Mouse (Mus musculus) cerebellum, postnatal 4 days (tissue): ENCODE results near the gene Abca3.

Experiments
- DNase-seq, 2 experiments: peaks; one replicate each; pipeline ENCODE4 v3.0.0; 2022; ENCODE audit warnings: low spot score in 2 of 2, mixed read lengths in 1 of 2

Gene Abca3

DNA sequence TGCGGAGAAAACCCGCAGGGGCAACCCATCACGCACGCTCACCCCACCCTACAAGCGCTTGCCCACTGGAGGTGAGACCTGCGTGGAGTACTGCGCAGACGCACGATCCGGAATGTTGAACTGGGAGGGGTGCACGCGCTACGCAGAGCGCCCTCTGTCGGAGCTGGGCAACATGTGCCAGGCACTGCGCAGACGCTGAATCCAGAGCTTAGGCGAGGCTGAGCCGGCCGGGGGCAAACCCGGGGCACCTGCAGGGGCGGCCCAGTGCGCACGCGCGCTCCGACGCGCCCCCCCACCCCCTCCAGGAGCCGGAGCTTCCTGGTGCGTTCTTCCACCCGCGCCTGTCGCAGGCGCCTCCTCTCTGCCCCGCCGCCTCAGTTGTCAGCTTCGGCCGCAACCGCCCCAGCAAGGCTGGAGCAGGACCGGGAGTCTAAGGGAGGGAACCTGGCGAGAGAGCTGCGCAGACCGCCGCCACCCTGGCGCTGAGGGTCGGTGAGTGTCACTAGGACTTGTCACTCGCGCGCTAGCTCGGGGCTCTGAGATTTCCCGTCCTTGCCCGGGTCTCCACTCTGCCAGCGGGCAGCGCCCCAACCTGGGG, at the start of gene Abca3:
Abca3 (plus strand) TSS at position 191 of the 598 bp plus-strand sequence.
- peak; percentile 92 to 96 for DNase-seq

DNA sequence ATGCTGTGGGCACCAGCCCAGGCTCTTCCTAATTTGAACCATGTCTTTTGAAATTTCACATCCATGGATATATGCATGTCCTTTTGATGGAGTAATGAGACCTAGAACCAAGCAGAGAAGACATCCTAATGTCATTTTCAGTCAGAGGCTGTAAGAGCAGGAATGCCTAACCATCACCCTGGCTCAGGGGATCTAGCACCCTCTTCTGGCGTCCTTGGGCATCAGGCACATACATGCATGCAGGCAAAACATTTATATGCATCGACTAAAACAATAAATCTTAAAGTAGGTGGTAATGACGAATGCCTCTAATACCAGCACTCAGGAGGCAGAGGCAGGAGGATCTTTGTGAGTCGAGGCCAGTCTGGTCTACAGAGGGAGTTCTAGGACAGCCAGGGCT, 44.2 kb upstream of the Abca3 start:
- DNase-seq: peak in 1 of 2 experiments; percentile 20

DNA sequence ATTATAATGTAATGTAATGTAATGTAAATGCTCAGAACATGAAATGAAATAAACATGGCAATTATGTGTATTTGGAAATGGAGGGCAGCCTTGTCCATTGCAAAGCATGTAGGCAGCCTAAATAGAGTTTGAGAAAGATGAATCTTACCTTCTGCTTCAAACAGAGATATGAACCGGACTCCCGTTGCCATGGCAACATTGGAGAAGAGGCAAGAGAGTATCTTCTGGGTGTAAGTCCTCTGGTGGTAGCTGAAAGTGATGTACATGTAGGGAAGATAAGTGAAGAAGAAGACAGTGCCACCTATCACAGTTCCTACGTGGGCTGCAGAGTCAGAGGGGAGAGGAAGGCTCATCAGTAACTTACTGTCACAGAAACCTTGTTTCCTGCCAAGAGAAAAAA, 30.9 kb upstream of the Abca3 start:
- DNase-seq: no peak

DNA sequence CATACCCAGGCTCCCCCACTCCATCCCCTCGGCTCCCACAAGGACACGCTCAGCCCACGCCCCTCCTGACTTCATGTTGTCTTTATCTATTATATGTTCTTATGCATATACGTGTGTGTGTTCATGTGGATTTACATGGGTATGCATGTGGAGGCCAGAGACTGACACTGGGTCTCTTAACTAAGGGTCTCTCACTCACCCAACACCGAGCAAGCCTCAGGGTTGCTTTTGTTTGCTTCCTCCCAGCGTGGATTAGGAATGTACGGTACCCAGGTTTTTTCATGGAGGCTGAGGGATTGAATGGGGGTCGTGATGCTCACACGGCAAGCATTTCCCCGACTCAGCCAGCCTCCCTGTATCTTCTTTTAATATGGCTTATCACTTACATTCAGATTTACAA, 26.7 kb upstream of the Abca3 start:
- DNase-seq: no peak

DNA sequence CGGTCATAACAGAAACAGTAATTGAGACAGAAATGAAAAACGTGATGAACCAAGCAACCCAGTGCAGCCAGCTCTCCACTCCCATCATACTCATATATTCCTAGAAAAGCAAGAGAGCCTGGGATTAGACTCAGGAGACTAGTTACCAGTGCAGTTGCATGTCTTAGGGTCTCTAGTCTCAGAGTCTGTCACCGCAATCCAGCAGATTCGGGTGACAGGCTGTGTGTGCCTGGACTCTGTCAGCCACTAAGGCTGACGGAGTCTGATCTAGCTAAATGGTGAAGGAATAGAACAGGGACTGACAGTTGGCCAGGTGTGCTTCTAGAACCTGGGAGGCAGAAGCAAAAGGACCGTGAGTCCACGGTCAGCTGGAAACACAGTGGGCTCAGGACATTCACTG, 24.1 kb upstream of the Abca3 start:
- no peak for DNase-seq

DNA sequence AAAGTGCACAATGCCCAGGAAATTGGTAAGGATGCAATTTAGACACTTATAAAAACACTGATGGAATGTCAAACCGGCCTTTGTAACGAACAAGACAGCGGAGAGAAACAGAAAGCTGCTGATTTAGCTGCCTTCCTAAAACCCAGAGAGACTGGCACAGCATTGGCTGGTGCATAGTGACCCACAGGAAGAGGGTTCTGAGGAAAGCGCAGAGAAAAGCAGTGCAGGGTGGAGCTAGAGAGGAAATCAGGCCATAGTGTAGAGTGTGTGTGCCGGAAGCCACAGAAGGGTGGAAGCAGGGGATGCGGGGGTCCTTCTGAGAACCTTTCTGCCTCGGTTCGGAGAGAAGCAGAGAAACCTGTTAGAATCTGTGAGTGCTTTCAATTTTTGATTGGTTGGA, 7.1 kb upstream of the Abca3 start:
- no peak for DNase-seq

DNA sequence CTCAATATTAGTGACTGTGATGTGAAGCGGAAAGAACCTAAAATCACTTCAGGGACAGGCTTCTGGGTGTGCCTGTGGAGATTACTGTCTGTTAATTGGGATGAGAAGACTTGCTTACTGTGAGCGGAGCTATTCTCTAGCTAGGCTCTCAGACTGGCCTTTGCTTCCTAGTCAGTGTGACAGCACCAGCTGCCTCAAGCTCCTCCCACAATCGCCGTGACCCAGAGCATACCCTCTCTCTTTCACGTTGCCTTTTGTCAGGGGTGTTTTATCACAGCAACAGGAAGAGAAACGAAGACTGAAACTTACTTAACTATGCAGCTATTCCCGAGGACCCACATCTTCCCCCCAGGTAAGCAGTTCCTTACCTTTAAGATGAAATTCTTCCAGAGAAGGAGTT, 4.9 kb upstream of the Abca3 start:
- no peak for DNase-seq

DNA sequence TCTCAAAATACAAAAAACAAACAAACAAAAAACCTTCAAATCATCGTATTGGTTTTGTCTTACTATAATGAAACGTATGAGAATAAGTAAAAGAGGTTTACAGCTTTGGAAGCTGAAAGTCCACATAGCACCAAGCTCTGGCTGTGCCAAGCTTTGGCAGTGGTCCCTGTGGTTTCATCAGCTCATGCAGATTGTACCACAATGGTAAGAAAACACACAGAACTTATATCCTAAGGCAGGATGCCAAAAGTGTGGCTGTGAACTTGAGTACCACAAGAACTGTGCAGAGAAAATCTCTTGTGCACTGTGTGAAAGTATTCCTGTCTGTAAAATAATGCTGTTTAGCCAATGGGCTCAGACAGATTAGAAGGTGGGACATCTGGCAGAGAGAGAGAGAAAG, 2.6 kb upstream of the Abca3 start:
- DNase-seq: no peak

DNA sequence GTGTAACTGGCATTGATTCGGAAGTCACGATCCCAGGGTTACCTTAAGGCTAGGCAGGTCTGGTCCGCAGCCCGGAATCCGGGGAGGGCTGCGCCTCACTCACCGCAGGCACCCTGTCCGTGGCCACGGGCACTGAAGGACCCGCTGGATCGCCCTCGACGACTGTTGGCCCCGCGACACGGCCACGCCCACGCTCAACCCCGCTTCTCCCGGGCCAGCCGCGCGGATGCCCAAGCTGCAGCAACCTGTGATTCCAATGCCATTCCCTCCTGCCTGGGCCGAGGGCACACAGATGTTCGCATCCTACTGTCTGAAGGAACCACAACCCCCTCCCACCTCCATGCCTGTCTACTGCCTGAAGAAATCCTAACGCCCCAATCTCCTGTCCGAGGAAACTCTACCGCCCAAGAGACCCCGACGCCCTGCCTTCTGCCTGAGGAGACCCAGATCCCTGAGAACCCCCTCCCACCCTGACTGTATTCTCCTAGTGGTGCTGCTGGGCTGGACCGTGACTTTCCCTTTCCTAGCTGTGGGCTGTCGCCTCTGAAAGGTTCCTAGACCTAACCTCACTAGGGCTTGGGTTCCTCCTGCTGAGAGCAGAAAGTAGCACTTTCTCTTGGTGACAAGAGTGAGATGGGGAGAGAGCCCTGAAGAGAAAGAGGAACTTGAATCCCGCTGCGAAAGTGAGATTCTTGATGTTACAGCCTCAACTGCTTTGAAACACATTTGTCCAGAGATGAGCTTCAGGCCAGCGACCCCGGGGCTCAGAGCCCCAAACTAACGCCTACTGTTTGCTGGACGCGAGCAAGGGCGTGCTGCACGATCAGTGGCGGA, 607 bp upstream of the Abca3 start, which contains the start of gene Abca17:
Abca17 (minus strand) TSS at position 143 of the 834 bp plus-strand sequence.
- peak in 1 of 2 experiments; percentile 15 for DNase-seq

DNA sequence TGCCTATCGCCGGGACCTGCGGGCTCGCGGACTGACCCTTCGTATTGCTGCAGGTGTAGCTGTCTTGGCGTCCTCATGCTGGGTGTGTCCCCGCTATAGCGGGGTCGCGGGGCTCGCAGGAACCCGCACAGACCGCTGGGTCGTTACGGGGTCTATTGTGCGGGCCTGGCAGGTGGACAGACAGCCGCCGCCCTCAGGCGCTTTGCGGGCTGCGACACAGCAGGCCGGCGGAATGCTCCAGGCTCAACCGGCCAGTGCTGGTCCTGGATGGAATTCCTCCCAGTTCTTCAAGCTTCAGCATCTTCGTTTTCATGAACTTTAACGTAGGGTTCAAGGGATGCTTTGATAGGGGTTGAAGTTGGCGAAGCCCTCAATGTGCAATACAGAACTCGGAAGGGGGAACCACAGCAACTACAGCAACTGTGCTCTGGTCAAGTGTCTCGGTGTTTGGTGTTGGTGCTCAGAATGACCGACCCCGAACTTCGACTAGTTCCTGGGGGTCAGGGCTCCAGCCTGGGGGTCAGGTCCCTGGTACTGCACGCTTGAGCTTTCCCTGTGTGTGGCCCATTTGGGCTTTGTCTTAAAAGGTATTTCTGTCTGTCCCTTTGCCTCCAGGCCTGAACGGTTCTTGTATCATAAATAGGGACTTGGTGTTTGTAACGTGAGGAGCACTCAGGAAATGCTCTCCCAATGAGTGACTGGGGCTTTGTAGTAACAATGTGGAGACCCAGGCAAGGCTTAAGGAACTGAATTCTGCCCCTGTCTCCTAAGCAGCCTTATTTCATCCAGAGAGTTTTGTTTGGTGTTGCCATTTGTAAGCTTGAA, 832 bp downstream of the Abca3 start:
- DNase-seq: no peak

DNA sequence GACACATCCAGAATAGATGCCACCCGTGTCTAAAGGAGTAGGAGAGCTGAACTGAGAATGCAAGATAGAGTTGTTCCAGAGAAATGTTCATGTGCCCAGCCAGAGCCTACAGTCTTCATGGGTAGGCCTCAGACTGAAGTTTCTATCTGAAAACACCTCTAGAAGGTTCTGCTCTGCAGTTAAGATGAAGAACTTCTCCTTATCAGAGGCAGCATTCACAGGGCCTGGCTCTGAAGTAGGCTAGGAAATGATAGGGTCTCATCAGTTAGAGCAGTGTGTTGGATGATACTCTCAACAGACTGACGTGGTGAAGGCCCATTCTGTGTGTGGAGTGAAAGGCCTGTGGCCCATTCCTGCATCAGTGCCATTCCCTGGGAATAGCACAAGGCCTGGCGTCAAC, 2.2 kb downstream of the Abca3 start:
- no peak for DNase-seq

DNA sequence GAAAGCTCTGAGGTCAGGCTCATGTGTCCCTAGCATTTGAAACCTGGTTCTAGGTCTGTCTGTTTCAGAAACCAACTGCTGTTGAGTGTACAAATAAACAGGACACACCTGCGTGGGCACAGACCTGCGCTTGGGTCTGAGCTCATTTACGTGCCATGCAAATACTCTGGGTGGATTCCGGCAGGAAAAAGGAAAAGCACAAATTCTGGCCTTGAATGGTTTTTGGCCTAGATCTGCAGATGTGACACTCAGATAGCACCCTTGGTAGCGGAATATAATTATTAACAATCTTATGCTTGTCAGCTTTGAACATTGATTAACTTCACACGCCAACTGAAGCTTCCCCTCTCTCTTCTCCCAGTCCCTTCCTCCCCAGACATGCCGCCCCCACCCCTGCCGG, 3.5 kb downstream of the Abca3 start:
- DNase-seq: no peak

DNA sequence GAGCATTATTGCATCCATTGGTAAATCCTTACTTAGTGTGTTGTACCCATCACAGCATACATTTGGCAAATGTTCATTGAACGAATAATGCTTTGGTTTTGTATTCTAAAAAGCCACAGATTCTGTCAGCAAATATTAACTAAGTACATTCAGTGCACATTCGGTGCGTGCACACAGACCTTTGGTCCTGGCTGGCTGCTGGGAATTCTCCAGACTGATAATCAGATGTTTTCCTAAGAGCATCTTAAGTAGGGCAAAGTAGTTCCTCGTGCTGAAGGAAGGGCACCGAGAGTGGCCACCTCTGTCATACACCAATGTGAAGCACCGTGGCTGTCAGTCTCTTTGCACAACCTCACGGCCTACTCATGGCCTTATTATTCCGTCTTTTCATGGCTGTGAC, 7.3 kb downstream of the Abca3 start:
- no peak for DNase-seq

DNA sequence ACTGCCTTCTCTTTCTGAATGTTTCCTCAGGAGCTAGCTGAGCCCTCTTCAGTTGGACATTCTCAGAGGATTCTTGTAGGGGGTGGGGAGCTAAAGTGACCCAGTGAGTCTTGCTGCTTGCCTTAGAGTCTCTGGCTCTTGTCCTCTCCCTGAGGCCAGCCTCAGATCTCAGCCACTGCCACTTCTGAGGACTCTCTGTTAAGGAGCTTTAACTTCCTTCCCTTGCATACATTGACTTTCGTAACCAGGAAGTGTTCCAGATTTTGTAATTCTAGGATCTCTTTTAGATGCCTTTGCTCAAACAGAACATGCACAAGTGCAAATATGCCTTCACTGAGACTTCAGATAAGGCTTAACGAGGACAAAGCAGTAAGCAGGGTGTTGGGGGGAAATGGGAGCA, 8.2 kb downstream of the Abca3 start:
- no peak for DNase-seq

DNA sequence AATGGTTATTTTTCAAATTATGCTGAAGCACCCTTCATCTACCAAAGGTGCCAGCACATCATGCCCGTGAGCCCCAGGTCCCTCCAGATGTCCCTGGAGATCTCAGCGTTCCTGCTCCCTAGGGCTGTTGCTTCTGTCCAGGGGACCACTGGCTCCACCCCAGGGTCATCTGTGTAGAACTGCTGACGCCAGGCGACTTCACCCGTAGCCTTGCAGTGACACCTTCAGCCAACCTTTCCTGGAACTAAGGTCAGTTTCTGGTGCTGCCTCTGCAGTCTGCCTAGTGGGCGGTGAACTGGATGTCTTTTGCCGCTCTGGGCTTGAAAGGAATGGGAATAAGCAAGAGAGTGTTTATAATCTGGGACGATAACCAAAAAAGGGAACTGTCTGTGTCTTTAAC, 9.1 kb downstream of the Abca3 start:
- no peak for DNase-seq

DNA sequence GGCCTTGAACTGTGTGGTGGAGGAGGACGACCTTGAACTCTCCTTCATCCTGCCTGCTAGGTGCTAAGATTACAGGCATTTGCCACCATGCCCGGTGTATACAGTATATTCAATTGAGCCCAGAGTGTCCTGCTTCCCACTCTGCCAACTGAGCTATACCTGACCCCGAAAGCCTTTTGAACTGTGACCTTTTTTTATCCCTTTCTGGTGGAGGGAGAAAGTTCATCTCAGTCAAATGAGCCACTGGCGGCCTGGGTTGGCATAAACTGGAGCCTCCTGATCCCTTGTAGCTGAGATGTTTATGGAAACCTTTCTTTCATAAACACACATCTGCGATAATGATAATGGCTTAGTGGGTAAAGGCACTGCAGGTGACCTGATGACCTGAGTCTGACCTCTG, 9.5 kb downstream of the Abca3 start:
- no peak for DNase-seq

DNA sequence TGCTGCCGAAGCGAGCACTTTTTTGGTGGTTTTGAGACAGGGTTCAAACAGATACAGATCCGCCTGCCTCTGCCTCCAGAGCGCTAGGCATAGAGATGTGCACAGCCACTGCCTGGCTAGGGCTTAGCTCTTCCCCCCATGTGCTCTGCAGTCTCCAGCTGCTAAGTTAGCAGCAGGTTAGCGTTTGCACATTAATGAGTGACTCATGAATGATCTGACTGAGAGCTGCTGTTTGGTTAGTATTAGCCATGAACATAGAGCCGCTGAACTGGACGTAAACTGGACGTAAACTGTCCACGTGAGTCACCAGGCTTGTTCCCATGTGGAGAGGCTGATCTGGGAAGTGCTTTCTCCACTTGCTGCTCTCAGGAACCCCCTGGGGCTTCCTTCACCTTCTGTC, 10.8 kb downstream of the Abca3 start:
- DNase-seq: no peak

DNA sequence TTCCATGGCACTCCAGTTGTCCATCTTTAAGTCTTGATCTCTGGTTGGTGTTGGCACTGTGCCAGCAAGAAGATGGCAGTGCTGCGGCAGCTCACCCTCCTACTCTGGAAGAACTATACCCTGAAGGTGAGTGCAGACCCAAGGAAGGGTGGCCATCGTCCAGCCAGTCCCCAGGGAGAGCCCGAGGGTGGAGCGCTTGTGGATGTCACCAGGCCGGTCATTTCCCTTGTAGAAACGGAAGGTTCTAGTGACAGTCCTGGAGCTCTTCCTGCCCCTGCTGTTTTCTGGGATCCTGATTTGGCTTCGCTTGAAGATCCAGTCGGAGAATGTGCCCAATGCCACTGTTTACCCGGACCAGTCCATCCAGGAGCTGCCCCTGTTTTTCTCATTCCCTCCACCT, 12.7 kb downstream of the Abca3 start:
- no peak for DNase-seq

DNA sequence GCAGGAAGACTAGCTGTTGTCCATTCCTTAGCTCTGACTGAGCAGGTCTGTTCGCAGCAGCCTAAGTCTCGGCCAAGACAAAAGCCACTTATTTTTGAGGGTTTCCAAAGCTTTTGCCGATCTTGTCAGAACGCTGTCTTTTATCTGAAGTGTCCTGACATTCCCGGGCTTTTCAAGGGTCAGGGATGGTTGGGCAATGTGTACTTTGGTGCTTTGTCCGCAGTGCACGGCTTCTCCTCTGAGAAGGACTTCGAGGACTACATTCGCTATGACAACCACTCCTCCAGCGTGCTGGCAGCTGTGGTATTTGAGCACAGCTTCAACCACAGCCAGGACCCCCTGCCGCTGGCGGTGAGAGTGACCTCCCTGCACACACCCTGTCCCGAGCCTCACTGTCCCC, 14.1 kb downstream of the Abca3 start:
- DNase-seq: no peak

DNA sequence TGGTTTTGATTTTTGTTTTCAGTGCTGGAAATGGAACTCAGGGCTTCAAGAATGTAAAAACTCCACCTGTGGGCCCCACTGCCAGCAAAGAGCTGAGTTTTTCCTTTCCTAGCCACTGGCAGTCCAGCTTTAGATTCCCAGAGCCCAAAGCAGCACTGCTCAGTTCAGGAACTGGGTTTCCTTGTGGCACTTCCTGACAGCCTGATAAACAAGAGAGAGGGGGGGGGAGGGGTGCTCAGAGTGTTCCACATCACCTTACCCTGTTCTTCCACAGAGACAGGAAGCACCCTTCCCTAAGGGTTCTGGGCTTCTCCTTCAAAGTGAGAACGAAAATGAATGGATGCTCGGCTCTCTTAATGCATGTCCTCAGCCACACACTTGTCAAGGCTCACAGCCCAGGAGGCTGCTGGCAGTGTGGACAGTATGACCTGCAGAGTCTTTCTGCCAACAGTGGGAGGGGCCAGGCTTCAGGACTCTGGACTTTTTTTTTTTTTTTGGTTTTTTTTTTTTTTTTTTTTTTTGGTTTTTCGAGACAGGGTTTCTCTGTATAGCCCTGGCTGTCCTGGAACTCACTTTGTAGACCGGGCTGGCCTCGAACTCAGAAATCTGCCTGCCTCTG, 23.5 kb downstream of the Abca3 start:
- no peak for DNase-seq

DNA sequence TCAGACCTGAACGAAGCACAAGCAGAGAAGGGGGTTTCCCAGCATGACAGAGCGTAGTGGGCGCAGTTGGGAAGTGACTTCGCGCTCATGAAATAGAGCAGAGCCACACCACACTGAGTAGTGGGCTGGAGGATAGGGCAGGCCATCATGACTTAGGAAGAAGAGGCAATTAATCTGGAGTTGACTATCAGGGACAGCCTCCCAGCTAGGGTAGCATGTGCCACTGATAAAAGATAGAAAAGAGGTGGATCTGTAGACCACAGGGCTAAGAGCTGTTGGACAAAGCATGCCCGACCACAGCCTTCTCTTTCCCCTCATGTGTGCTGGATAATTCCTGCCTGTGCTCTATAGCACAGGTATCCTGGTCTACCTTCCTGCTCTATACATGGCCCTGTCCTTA, 24.1 kb downstream of the Abca3 start:
- DNase-seq: no peak

DNA sequence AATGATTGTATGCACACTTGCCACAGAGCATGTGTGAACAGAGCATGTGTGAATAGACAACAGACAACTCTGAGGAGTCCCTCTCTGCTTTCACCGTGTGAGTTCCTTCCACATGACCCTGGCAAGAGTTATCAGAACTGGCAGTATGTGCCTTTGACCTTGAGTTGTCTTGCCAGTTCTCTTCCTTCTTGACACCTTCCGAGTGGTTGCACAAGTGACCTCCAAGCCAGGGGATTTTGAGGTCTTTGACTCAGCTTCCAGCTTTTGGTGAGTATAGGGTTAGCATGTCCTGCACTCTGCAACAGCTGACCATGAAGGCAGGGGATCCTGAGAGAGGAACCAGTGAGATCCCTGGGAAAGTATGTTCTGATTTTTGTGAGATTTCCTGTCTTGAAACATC, 26.7 kb downstream of the Abca3 start:
- no peak for DNase-seq
